Mouse (Mus musculus) cortical plate, adult 2 months (tissue): ENCODE measurements around the gene Lamp5.
A peak's percentile ranks its signal among the peaks of the same experiment; 100 is the strongest.

Experiments
- CTCF ChIP-seq: fragments of 200-500 bp; IDR thresholded peaks from 2 replicates; pipeline ENCODE4 v1.5.1; 2011; ENCODE audit warnings: mild to moderate bottlenecking, control low read depth, low read length; ENCODE audit not compliant: insufficient read depth; ENCODE audit errors: extremely low read depth
- POLR2A ChIP-seq: fragments of 200-500 bp; IDR thresholded peaks from 2 replicates; pipeline ENCODE4 v1.6.1; 2011; ENCODE audit warnings: mild to moderate bottlenecking, low read length, control low read depth; ENCODE audit not compliant: insufficient read depth; ENCODE audit errors: extremely low read depth

DNA sequence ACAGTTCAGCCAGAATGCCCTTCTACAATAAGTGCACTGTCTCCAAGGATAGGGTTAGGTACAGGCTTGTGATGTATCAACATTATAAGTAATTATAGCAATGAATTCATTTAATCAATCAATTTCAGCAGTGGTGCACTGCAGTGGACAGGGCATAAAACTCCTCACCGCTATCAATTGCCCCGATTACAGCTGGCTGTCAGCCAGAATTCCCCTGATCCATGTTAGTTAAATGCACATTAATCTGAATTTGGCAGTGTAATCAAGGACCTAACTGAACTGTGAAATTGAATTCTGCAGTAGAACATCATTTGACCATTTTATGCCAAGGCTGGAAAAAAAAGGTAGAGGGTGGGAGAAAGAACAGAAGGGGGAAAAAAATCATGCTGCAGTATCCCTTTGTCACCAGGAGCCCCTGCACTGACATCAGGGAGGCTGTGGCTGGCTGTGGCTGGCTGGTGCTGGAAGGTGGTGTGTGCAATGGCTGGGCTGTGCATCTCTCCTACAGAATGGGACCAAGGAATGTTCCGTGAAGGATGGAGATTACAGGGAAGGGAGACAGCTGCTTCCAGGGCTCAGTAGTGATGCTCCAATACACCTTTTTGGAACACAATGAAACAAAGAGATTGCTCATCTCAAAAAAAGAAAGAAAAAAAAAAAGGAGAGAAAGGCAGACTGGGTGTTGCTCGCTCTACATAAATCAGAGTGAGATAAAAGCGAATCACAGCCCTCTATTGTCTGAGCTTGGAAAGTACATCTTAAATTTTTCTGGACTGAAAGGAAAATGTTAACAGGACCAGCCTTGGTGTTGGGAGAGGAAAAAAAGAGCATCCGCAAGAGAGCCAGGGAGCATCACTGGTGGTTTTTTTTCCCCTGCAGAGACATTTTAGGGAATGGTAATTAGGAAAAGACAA is 56.3 kb downstream of the Lamp5 start:
- TF ChIP-seq CTCF = 0 out of 2 replicates have a peak, but pooled peaks have one; percentile 1
- TF ChIP-seq POLR2A = no peak
